Mouse (Mus musculus) embryonic facial prominence, embryonic 12.5 days (tissue): Measurements from ENCODE around the gene Mia3. TPM values are rescaled to one million over a fixed set of nuclear protein-coding genes. Genes with fewer than 3 reads are reported as not detected.
"Not testable (repeated sequence)": the region's sequence is repeated elsewhere in the genome, so short reads cannot be mapped to it uniquely, and the experiment has no call there.

Experiments used
- ATAC-seq: fragments of 200-750 bp; cut with Nextera tagmentation; 2 replicates; pipeline ENCODE4 v1.8.0; 2017; ENCODE audit not compliant: insufficient number of reproducible peaks, insufficient read depth, low FRiP score, low TSS enrichment
- H3K27ac ChIP-seq: fragments of 300-500 bp; sonication (generic); 2 replicates; pipeline ENCODE4 v1.5.1; 2016; ENCODE audit warnings: mild to moderate bottlenecking
- H3K27me3 ChIP-seq: fragments of 300-500 bp; sonication (generic); 2 replicates; pipeline ENCODE4 v1.6.1; 2016; ENCODE audit warnings: mild to moderate bottlenecking, moderate library complexity
- H3K36me3 ChIP-seq: fragments of 300-500 bp; sonication (generic); 2 replicates; pipeline ENCODE4 v1.6.1; 2016; ENCODE audit warnings: mild to moderate bottlenecking
- H3K4me1 ChIP-seq: fragments of 300-500 bp; sonication (generic); 2 replicates; pipeline ENCODE4 v1.6.1; 2016
- H3K4me2 ChIP-seq: fragments of 300-500 bp; sonication (generic); replicated peaks from 2 replicates; pipeline ENCODE4 v1.6.1; 2016; ENCODE audit warnings: mild to moderate bottlenecking, moderate library complexity
- H3K4me3 ChIP-seq: fragments of 300-500 bp; sonication (generic); 2 replicates; pipeline ENCODE4 v1.5.1; 2016; ENCODE audit warnings: mild to moderate bottlenecking
- H3K9ac ChIP-seq: fragments of 300-500 bp; sonication (generic); 2 replicates; pipeline ENCODE4 v1.6.1; 2016; ENCODE audit warnings: mild to moderate bottlenecking, moderate library complexity
- H3K9me3 ChIP-seq: fragments of 300-500 bp; sonication (generic); 2 replicates; pipeline ENCODE4 v1.6.1; 2016; ENCODE audit warnings: mild to moderate bottlenecking, moderate library complexity
- WGBS: fragments of 180-500 bp; shearing (Covaris S2); methylation state at CpG from one replicate; pipeline ENCODE4 v1.1.7; 2016; 5-methylcytosine and 5-hydroxymethylcytosine counted together
- polyA plus RNA-seq: library from polyadenylated mRNA; unstranded; fragments of >200 nt; fragmentation: Nextera tagmentation; extraction: Ambion mirVana; gene quantifications from 2 replicates; pipeline ENCODE4 v1.2.1, GENCODE M21; 2016

Mia3 gene
- polyA plus RNA-seq, 1 experiment from 2014 or later = 128 TPM

- Histone ChIP-seq H3K27ac (no peak overlapping the region), H3K4me3 (no peak overlapping the region), H3K36me3 (peaks cover 79% of the 10 kb centered on the region), H3K9me3 (no peaks in the 10 kb centered on the region), H3K4me1 (no peaks in the 10 kb centered on the region), H3K9ac (no peak overlapping the region), H3K4me2 (no peak overlapping the region), H3K27me3 (no peaks in the 10 kb centered on the region)
- ATAC-seq = no peak
- 91% methylated on average over 8 of the region's 8 CpGs for WGBS
These were observed 42.2 kb downstream of the Mia3 start for GRCm38 (mm10) chr1:183327171-183327570.

- no peak for ATAC-seq
- H3K36me3 ChIP-seq = peaks cover 74% of the 10 kb centered on the region
- no peak overlapping the region for H3K4me3 ChIP-seq
These were observed 44.9 kb downstream of the Mia3 start for GRCm38 (mm10) chr1:183324433-183324832.

GRCm38 (mm10) chr1:183323923-183324322 is 45.4 kb downstream of the Mia3 start:
- Histone ChIP-seq H3K4me3 (no peak overlapping the region), H3K27ac (no peak overlapping the region), H3K4me1 (no peaks in the 10 kb centered on the region), H3K9ac (no peak overlapping the region), H3K27me3 (no peaks in the 10 kb centered on the region), H3K4me2 (no peak overlapping the region), H3K36me3 (peaks cover 74% of the 10 kb centered on the region), H3K9me3 (no peaks in the 10 kb centered on the region)
- no peak for ATAC-seq
- WGBS = 95% methylated on average over 2 of the region's 2 CpGs

More at GRCm38 (mm10) chr1:183324433-183324832, 44.9 kb downstream of the Mia3 start:
- 95% methylated on average over 6 of the region's 6 CpGs for WGBS
- Histone ChIP-seq H3K9ac (no peak overlapping the region), H3K27ac (no peak overlapping the region), H3K27me3 (no peaks in the 10 kb centered on the region), H3K4me2 (no peak overlapping the region), H3K4me1 (no peaks in the 10 kb centered on the region), H3K9me3 (no peaks in the 10 kb centered on the region)

- not testable (repeated sequence) for H3K4me2 ChIP-seq, H3K27ac ChIP-seq, H3K9me3 ChIP-seq, H3K4me3 ChIP-seq, H3K9ac ChIP-seq, H3K27me3 ChIP-seq, H3K4me1 ChIP-seq, ATAC-seq
- WGBS = 89% methylated on average over 5 of the region's 5 CpGs
- H3K36me3 ChIP-seq = peaks cover 70% of the 10 kb centered on the region
These were observed 46.9 kb downstream of the Mia3 start for GRCm38 (mm10) chr1:183322496-183322895.

DNA sequence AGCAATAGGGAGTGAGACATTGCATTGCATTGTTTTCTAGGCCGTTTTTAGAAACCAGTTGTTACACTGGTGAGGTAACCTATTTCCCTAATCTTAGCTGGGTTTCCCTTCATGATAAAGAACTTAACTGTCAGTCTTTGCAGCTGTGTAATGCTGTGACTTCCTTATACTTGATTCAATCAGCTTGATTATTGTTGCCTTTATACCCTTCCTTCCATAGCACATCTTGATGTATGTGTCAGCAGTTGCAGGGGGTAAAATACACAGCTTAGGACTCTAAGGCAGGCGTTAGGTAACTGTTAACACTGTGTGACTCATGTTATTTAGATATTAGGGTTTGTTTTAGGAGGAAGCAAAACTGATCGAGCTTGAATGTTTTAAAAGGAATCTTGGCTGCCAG is 48.6 kb downstream of the Mia3 start:
- no peak overlapping the region for H3K4me2 ChIP-seq
- H3K4me1 ChIP-seq = no peaks in the 10 kb centered on the region
- H3K36me3 ChIP-seq = peaks cover 72% of the 10 kb centered on the region
- no peak overlapping the region for H3K27ac ChIP-seq
- no peaks in the 10 kb centered on the region for H3K27me3 ChIP-seq
- ATAC-seq = no peak
- no peaks in the 10 kb centered on the region for H3K9me3 ChIP-seq
- H3K9ac ChIP-seq = no peak overlapping the region
- no peak overlapping the region for H3K4me3 ChIP-seq
- 82% methylated on average over 3 of the region's 3 CpGs for WGBS

GRCm38 (mm10) chr1:183315783-183316182 is 53.6 kb downstream of the Mia3 start:
- no peak for ATAC-seq
- no peak overlapping the region for H3K27ac ChIP-seq
- no peaks in the 10 kb centered on the region for H3K4me1 ChIP-seq
- peaks cover 69% of the 10 kb centered on the region for H3K36me3 ChIP-seq
- WGBS = 93% methylated on average over 2 of the region's 2 CpGs
- no peaks in the 10 kb centered on the region for H3K27me3 ChIP-seq
- H3K4me3 ChIP-seq = no peak overlapping the region
- H3K9me3 ChIP-seq = no peaks in the 10 kb centered on the region
- no peak overlapping the region for H3K9ac ChIP-seq
- no peak overlapping the region for H3K4me2 ChIP-seq

DNA sequence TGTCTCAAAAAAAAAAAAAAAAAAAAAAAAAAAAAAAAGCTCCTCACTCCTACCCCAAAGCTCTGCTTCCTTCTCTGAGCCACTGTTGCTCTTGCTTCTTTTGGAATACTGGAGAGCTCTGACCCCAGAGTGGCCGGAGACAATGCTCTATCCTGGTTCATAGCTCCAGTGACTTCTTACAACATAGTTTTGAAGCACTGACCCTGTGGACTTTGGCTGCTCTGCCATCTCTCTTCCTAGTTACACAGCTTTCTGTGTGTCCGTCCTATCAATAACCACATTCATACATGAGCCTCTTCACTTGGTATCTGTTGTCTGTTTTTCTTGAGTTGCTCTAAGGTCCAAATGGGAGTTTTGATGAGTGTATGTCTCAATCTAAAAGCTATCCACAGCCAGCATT is 57.3 kb downstream of the Mia3 start:
- Histone ChIP-seq H3K9me3 (no peaks in the 10 kb centered on the region), H3K9ac (no peak overlapping the region), H3K4me2 (no peak overlapping the region), H3K36me3 (peaks cover 50% of the 10 kb centered on the region), H3K4me3 (no peak overlapping the region), H3K27ac (no peak overlapping the region), H3K4me1 (no peaks in the 10 kb centered on the region), H3K27me3 (no peaks in the 10 kb centered on the region)
- WGBS = 92% methylated on average over 2 of the region's 2 CpGs
- ATAC-seq = no peak

DNA sequence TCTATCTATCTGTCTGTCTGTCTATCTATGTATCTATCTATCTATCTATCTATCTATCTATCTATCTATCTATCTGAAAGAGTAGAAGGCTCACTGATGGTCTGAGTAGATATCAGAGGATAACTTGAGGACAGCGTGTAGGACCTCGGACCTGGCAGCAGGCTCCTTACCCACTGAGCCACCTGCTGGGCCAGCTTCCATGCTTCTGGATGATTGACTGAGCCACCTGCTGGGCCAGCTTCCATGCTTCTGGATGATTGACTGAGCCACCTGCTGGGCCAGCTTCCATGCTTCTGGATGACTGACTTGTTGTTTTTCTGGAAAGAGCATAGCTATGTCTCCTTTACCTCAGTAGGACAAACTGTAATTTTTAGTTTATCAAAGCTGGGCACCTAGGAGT is 59.8 kb downstream of the Mia3 start:
- not testable (repeated sequence) for H3K9me3 ChIP-seq, H3K4me2 ChIP-seq, ATAC-seq, H3K4me3 ChIP-seq, H3K27me3 ChIP-seq, H3K27ac ChIP-seq, H3K4me1 ChIP-seq, H3K9ac ChIP-seq
- 68% methylated on average over 2 of the region's 2 CpGs for WGBS
- H3K36me3 ChIP-seq = peaks cover 28% of the 10 kb centered on the region

- Histone ChIP-seq H3K4me3 (no peak overlapping the region), H3K27me3 (no peaks in the 10 kb centered on the region), H3K9ac (no peak overlapping the region), H3K9me3 (no peaks in the 10 kb centered on the region), H3K4me1 (no peaks in the 10 kb centered on the region), H3K27ac (no peak overlapping the region), H3K36me3 (peaks cover 18% of the 10 kb centered on the region), H3K4me2 (no peak overlapping the region)
- no peak for ATAC-seq
- 81% methylated on average over 1 of the region's 1 CpGs for WGBS
These were observed 60.9 kb downstream of the Mia3 start for GRCm38 (mm10) chr1:183308476-183308875.

DNA sequence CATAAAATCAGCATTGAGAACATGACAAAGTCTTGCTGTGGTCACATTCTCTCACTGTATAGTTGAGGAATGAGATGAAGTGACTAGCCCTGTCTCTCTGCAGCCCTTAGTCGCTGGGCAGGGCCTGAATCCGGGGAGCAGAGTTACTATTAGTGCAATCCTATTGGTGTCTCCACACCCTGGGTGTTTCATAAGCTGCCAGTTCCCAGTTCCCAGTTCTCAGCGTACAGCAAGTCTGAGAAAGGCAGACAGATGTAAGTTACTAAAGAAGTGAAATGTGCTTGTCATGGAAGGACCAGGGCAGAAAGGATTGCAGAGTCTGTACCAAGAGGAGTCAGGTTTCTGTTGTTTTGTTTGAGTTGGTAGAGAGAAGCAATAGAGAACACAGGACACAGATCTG is 61.8 kb downstream of the Mia3 start:
- peaks cover 10% of the 10 kb centered on the region for H3K36me3 ChIP-seq
- H3K4me3 ChIP-seq = no peak overlapping the region
- peak overlapping the region; percentile 47; the same call in 1 of the 2 replicates for H3K27ac ChIP-seq
- no peaks in the 10 kb centered on the region for H3K4me1 ChIP-seq
- H3K27me3 ChIP-seq = no peaks in the 10 kb centered on the region
- no peak overlapping the region for H3K4me2 ChIP-seq
- ATAC-seq = no peak
- H3K9me3 ChIP-seq = no peaks in the 10 kb centered on the region
- no peak overlapping the region for H3K9ac ChIP-seq
- WGBS = 61% methylated on average over 3 of the region's 3 CpGs

DNA sequence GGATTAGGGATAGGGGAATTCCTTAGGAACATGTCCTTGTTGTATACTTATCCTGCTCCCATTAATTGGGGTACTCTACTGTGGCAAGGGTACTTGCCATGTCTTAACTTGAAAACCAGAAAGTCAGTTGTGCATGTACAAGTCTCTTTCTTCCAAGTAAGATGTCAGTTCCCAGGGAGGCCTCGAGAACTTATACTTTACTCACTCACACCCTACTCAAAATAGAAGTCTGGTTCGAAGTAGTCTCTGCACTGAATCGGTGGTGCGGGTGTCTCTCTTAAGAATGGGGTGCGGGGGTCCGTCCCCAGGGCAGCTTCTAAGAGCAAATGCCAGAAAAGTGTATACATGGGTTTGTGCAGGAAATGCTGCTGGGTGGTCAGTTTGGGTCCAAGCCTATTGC is 70.2 kb downstream of the Mia3 start:
- Histone ChIP-seq H3K4me1 (no peaks in the 10 kb centered on the region), H3K9me3 (no peaks in the 10 kb centered on the region), H3K27ac (no peak overlapping the region), H3K9ac (no peak overlapping the region), H3K36me3 (no peaks in the 10 kb centered on the region), H3K4me3 (no peak overlapping the region), H3K27me3 (no peaks in the 10 kb centered on the region), H3K4me2 (no peak overlapping the region)
- ATAC-seq = no peak
- WGBS = 86% methylated on average over 6 of the region's 6 CpGs

- Histone ChIP-seq H3K36me3 (no peaks in the 10 kb centered on the region), H3K4me1 (no peaks in the 10 kb centered on the region), H3K9ac (peak overlapping the region; percentile 50), H3K9me3 (no peaks in the 10 kb centered on the region), H3K27ac (peak overlapping the region; percentile 41; the same call in 1 of the 2 replicates), H3K27me3 (no peaks in the 10 kb centered on the region), H3K4me2 (peak overlapping the region; percentile 51), H3K4me3 (peak overlapping the region; percentile 49)
- WGBS = under 1% methylated on average over 20 of the region's 20 CpGs
- no peak for ATAC-seq
These were observed 71.4 kb downstream of the Mia3 start for GRCm38 (mm10) chr1:183297886-183298489.
